10 mouse cellular contexts compared by ENCODE assay signal in the genomic region with DNA sequence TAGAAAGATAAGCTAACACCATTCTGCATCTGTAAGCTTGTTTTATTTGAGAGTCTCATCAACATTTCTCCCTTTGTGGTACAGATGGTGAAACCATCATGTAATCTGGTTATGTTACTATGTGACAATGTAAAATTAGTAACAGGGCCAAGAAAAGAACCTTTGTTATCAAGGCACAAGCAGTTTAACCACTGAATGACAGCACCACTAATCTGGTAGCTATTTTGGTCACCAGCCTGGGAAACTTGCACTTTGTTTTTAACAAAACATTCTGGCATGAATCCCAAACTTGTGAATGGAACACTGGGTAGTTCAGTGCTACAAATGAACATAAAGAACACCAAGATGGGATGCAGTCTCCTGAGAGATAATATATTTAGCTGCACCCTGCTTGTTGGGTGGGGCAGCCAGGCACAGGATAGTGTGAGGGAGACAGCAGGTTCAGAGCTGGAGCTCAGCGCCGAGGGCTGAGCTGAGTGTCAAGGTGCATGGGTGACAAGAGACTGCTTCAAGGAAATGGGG. TPM values are rescaled to one million over a fixed set of nuclear protein-coding genes. Genes with fewer than 3 reads are reported as not detected.
DNase-seq lines count a peak whose midpoint lies in the region; ATAC-seq and TF ChIP-seq lines count a peak whose summit lies in the region.
"Had no signal": no experiment of that assay in that cellular context is flagged by ENCODE, and none has a peak within 500 bp of the region (broad histone marks: within the 10 kb centered on the region; RNA-seq: fewer than 3 reads in every experiment).

No protein-coding gene starts in this region.

- ATAC-seq in hindbrain, postnatal 0 days: no peak
- no peak for ATAC-seq in hindbrain, embryonic 12.5 days (ENCODE audit: low FRiP score)
- peak; percentile 30; the same call in 1 of the 2 replicates for ATAC-seq in heart, embryonic 12.5 days (ENCODE audit: insufficient number of reproducible peaks, low FRiP score)
- no peak for ATAC-seq in stomach, embryonic 16.5 days (ENCODE audit: insufficient read depth, low FRiP score)

- H3K27ac ChIP-seq in hindbrain, postnatal 0 days: no peak overlapping the region
- no peak overlapping the region for H3K27ac ChIP-seq in hindbrain, embryonic 12.5 days
- peak overlapping the region; percentile 96 for H3K27ac ChIP-seq in heart, embryonic 12.5 days (ENCODE audit: poor library complexity, severe bottlenecking)
- H3K27ac ChIP-seq in stomach, embryonic 16.5 days (ENCODE audit: low read length): peak overlapping the region; percentile 42

- DNase-seq in hindbrain, postnatal 0 days (ENCODE audit: low spot score): peak; percentile 37
- peak; percentile 19 for DNase-seq in right cerebral cortex, adult 18-20 months
- no peak for DNase-seq in right cerebral cortex, postnatal 14 days
- DNase-seq in B cell, adult 2 months: no peak
- DNase-seq in urinary bladder, postnatal 4 days (ENCODE audit: low spot score in 2 of 2): no peak

- no peaks in the 10 kb centered on the region for H3K27me3 ChIP-seq in hindbrain, postnatal 0 days (ENCODE audit: insufficient read depth, low read length)
- no peaks in the 10 kb centered on the region for H3K27me3 ChIP-seq in hindbrain, embryonic 12.5 days
- H3K27me3 ChIP-seq in heart, embryonic 12.5 days (replicated peaks): no peaks in the 10 kb centered on the region
- no peaks in the 10 kb centered on the region for H3K27me3 ChIP-seq in stomach, embryonic 16.5 days (ENCODE audit: control insufficient read depth, insufficient read depth, low read length)

- no peak for TF ChIP-seq CTCF in hindbrain, postnatal 0 days (IDR thresholded peaks at IDR 0.05; ENCODE audit: low read depth)

- no peaks in the 10 kb centered on the region for H3K4me1 ChIP-seq in hindbrain, postnatal 0 days (ENCODE audit: insufficient read depth, low read length)
- no peaks in the 10 kb centered on the region for H3K4me1 ChIP-seq in hindbrain, embryonic 12.5 days
- peaks cover 42% of the 10 kb centered on the region for H3K4me1 ChIP-seq in heart, embryonic 12.5 days (replicated peaks)
- no peaks in the 10 kb centered on the region for H3K4me1 ChIP-seq in stomach, embryonic 16.5 days (ENCODE audit: control insufficient read depth, insufficient read depth, low read length)

- H3K9ac ChIP-seq in hindbrain, postnatal 0 days (replicated peaks; ENCODE audit: low read length): no peak overlapping the region
- H3K9ac ChIP-seq in hindbrain, embryonic 12.5 days: no peak overlapping the region
- 0 out of 2 replicates have a peak overlapping the region, but pooled peaks have one; percentile 34 for H3K9ac ChIP-seq in heart, embryonic 12.5 days
- no peak overlapping the region for H3K9ac ChIP-seq in stomach, embryonic 16.5 days (ENCODE audit: low read length)

- no peaks in the 10 kb centered on the region for H3K9me3 ChIP-seq in hindbrain, postnatal 0 days (ENCODE audit: low read length)
- H3K9me3 ChIP-seq in hindbrain, embryonic 12.5 days (replicated peaks): no peaks in the 10 kb centered on the region
- no peaks in the 10 kb centered on the region for H3K9me3 ChIP-seq in heart, embryonic 12.5 days (replicated peaks)
- no peaks in the 10 kb centered on the region for H3K9me3 ChIP-seq in stomach, embryonic 16.5 days (replicated peaks; ENCODE audit: control insufficient read depth, low read length)

- H3K4me3 ChIP-seq in hindbrain, postnatal 0 days (ENCODE audit: low read length): no peak overlapping the region
- no peak overlapping the region for H3K4me3 ChIP-seq in hindbrain, embryonic 12.5 days
- H3K4me3 ChIP-seq in heart, embryonic 12.5 days: no peak overlapping the region
- no peak overlapping the region for H3K4me3 ChIP-seq in stomach, embryonic 16.5 days (replicated peaks; ENCODE audit: low read length)

- peaks cover 5% of the 10 kb centered on the region; the same call in 1 of the 2 replicates for H3K36me3 ChIP-seq in hindbrain, postnatal 0 days (ENCODE audit: insufficient read depth, low read length)
- H3K36me3 ChIP-seq in hindbrain, embryonic 12.5 days: peaks cover 21% of the 10 kb centered on the region
- H3K36me3 ChIP-seq in heart, embryonic 12.5 days: peaks cover 24% of the 10 kb centered on the region
- H3K36me3 ChIP-seq in stomach, embryonic 16.5 days (ENCODE audit: control insufficient read depth, insufficient read depth, low read length): 0 out of 2 replicates have a peak, but pooled peaks cover 6% of the 10 kb centered on the region

- no peak overlapping the region for H3K4me2 ChIP-seq in hindbrain, postnatal 0 days (ENCODE audit: low read depth, low read length)
- H3K4me2 ChIP-seq in hindbrain, embryonic 12.5 days (replicated peaks): no peak overlapping the region
- peak overlapping the region; percentile 46 for H3K4me2 ChIP-seq in heart, embryonic 12.5 days
- H3K4me2 ChIP-seq in stomach, embryonic 16.5 days (ENCODE audit: low read depth, low read length): no peak overlapping the region

- WGBS in hindbrain, postnatal 0 days: 54% methylated on average over 2 of the region's 2 CpGs
- WGBS in hindbrain, embryonic 12.5 days: 83% methylated on average over 2 of the region's 2 CpGs
- WGBS in heart, embryonic 12.5 days: 12% methylated on average over 2 of the region's 2 CpGs
- WGBS in stomach, embryonic 16.5 days: 64% methylated on average over 2 of the region's 2 CpGs

RNA-seq across cellular contexts. Expression of gene Fyttd1, which starts 23.2 kb away (rescaled TPM):
- 51.0 and 78.1 TPM in 2 replicates for total RNA-seq in hindbrain, postnatal 0 days (2014; rRNA removed)
- polyA plus RNA-seq in hindbrain, postnatal 0 days (2015; fragmentation: Nextera tagmentation; extraction: Ambion mirVana): 120 and 127 TPM in 2 replicates
- 121 and 133 TPM in 2 replicates for polyA plus RNA-seq in hindbrain, embryonic 12.5 days (2016; fragmentation: Nextera tagmentation; extraction: Ambion mirVana)
- 165 and 170 TPM in 2 replicates for polyA plus RNA-seq in heart, embryonic 12.5 days (2016; fragmentation: Nextera tagmentation; extraction: Ambion mirVana)
- polyA plus RNA-seq in stomach, embryonic 16.5 days (2015; fragmentation: Nextera tagmentation; extraction: Ambion mirVana): 85.2 and 92.5 TPM in 2 replicates

RNA-seq across cellular contexts. Expression of gene Rubcn, which starts 23.5 kb away (rescaled TPM):
- 74.2 and 89.7 TPM in 2 replicates for total RNA-seq in hindbrain, postnatal 0 days (2014; rRNA removed)
- 21.6 and 21.7 TPM in 2 replicates for polyA plus RNA-seq in hindbrain, postnatal 0 days (2015; fragmentation: Nextera tagmentation; extraction: Ambion mirVana)
- polyA plus RNA-seq in hindbrain, embryonic 12.5 days (2016; fragmentation: Nextera tagmentation; extraction: Ambion mirVana): 27.8 and 30.1 TPM in 2 replicates
- polyA plus RNA-seq in heart, embryonic 12.5 days (2016; fragmentation: Nextera tagmentation; extraction: Ambion mirVana): 30.9 and 34.0 TPM in 2 replicates
- 24.3 and 24.7 TPM in 2 replicates for polyA plus RNA-seq in stomach, embryonic 16.5 days (2015; fragmentation: Nextera tagmentation; extraction: Ambion mirVana)

RNA-seq across cellular contexts. Expression of gene Smbd1, which starts 43.8 kb away (rescaled TPM):
- not detected in 2 replicates for total RNA-seq in hindbrain, postnatal 0 days (2014; rRNA removed)
- not detected in 2 replicates for polyA plus RNA-seq in hindbrain, postnatal 0 days (2015; fragmentation: Nextera tagmentation; extraction: Ambion mirVana)
- not detected in 2 replicates for polyA plus RNA-seq in hindbrain, embryonic 12.5 days (2016; fragmentation: Nextera tagmentation; extraction: Ambion mirVana)
- not detected in 2 replicates for polyA plus RNA-seq in heart, embryonic 12.5 days (2016; fragmentation: Nextera tagmentation; extraction: Ambion mirVana)
- 0.27 TPM in 1 of 2 replicates, not detected in the other for polyA plus RNA-seq in stomach, embryonic 16.5 days (2015; fragmentation: Nextera tagmentation; extraction: Ambion mirVana)
- total RNA-seq: layer of hippocampus, adult 18-20 months had no signal
- polyA plus RNA-seq: cortical plate, adult 2 months had no signal

RNA-seq across cellular contexts. Expression of gene Muc20, which starts 56.9 kb away (rescaled TPM):
- not detected in 2 replicates for total RNA-seq in hindbrain, postnatal 0 days (2014; rRNA removed)
- polyA plus RNA-seq in hindbrain, postnatal 0 days (2015; fragmentation: Nextera tagmentation; extraction: Ambion mirVana): not detected in 2 replicates
- polyA plus RNA-seq in hindbrain, embryonic 12.5 days (2016; fragmentation: Nextera tagmentation; extraction: Ambion mirVana): 0.06 and 0.13 TPM in 2 replicates
- polyA plus RNA-seq in heart, embryonic 12.5 days (2016; fragmentation: Nextera tagmentation; extraction: Ambion mirVana): 0.09 and 0.15 TPM in 2 replicates
- polyA plus RNA-seq in stomach, embryonic 16.5 days (2015; fragmentation: Nextera tagmentation; extraction: Ambion mirVana): 0.22 and 0.31 TPM in 2 replicates
- total RNA-seq: layer of hippocampus, adult 18-20 months had no signal
- polyA plus RNA-seq: cortical plate, adult 2 months had no signal

RNA-seq across cellular contexts. Expression of gene Lrch3, which starts 59.8 kb away (rescaled TPM):
- total RNA-seq in hindbrain, postnatal 0 days (2014; rRNA removed): 28.0 and 44.3 TPM in 2 replicates
- 26.7 and 27.4 TPM in 2 replicates for polyA plus RNA-seq in hindbrain, postnatal 0 days (2015; fragmentation: Nextera tagmentation; extraction: Ambion mirVana)
- 50.3 and 53.3 TPM in 2 replicates for polyA plus RNA-seq in hindbrain, embryonic 12.5 days (2016; fragmentation: Nextera tagmentation; extraction: Ambion mirVana)
- 24.0 and 27.5 TPM in 2 replicates for polyA plus RNA-seq in heart, embryonic 12.5 days (2016; fragmentation: Nextera tagmentation; extraction: Ambion mirVana)
- polyA plus RNA-seq in stomach, embryonic 16.5 days (2015; fragmentation: Nextera tagmentation; extraction: Ambion mirVana): 14.8 and 15.5 TPM in 2 replicates

Comparison
In these comparisons a context has a peak if more than half of its experiments do, and no peak if none do; other contexts are left out.
1. DNase-seq: peak in hindbrain, postnatal 0 days (single experiment) and right cerebral cortex, adult 18-20 months (single experiment); none in right cerebral cortex, postnatal 14 days (single experiment), B cell, adult 2 months (0 of 2) and urinary bladder, postnatal 4 days (0 of 2).
2. H3K27ac ChIP-seq: peak in heart, embryonic 12.5 days (single experiment) and stomach, embryonic 16.5 days (single experiment); none in hindbrain, postnatal 0 days (single experiment) and hindbrain, embryonic 12.5 days (single experiment).